Mouse (Mus musculus) embryonic stem cell, embryonic (primary cell): ENCODE results near the gene Phactr2.

ENCODE experiments used
- CTCF ChIA-PET, 4 experiments: fragments of 300-600 bp in 2 of 4; fragments of 350-600 bp in 2 of 4; sonication (Branson Sonifier 250); formaldehyde crosslinking; loops; one replicate each; lab custom pipeline; 2022; ENCODE audit warnings: inconsistent platforms in 2 of 4; lab: Charles Lee
- POLR2A ChIA-PET, 4 experiments: fragments of 300-600 bp in 2 of 4; fragments of 350-600 bp in 2 of 4; sonication (Branson Sonifier 250); formaldehyde crosslinking; loops; one replicate each; lab custom pipeline; 2022; ENCODE audit warnings: antibody characterized with exemption in 4 of 4, inconsistent platforms in 1 of 4; lab: Charles Lee

Gene Phactr2

GRCm38 (mm10) chr10:13323139-13323805, 150.9 kb downstream of the Phactr2 start:
- CTCF ChIA-PET = interaction anchor here in 1 of 4 experiments (0.6 kb wide), 1 partner anchor 295 kb away, joined by 5 read pairs; no protein-coding TSS in a partner anchor
- POLR2A ChIA-PET = interaction anchor here in 3 of 4 experiments (0.5 to 1.6 kb wide), 4 partner anchors 9 to 506 kb away, joined by 3 to 5 read pairs (median 4); no protein-coding TSS in a partner anchor

- ChIA-PET POLR2A (interaction anchor here in 1 of 4 experiments (0.6 kb wide), 1 partner anchor 8 kb away, joined by 5 read pairs; no protein-coding TSS in a partner anchor), CTCF (no interaction called here)
These were observed 159.2 kb downstream of the Phactr2 start for GRCm38 (mm10) chr10:13314999-13315398.

GRCm38 (mm10) chr10:13312576-13312975, 161.6 kb downstream of the Phactr2 start:
- ChIA-PET POLR2A (interaction anchor here in 2 of 4 experiments (0.7 to 1.0 kb wide), 3 partner anchors 13 to 300 kb away, joined by 3 to 5 read pairs (median 3); no protein-coding TSS in a partner anchor), CTCF (interaction anchor here in 1 of 4 experiments (0.6 kb wide), 1 partner anchor 242 kb away, joined by 3 read pairs; no protein-coding TSS in a partner anchor)

GRCm38 (mm10) chr10:13311612-13312011, 162.6 kb downstream of the Phactr2 start:
- CTCF ChIA-PET = interaction anchor here in 1 of 4 experiments (0.6 kb wide), 1 partner anchor 76 kb away, joined by 5 read pairs; no protein-coding TSS in a partner anchor

GRCm38 (mm10) chr10:13310075-13310474, 164.1 kb downstream of the Phactr2 start:
- ChIA-PET CTCF (no interaction called here), POLR2A (interaction anchor here in 1 of 4 experiments (0.9 kb wide), 1 partner anchor 10 kb away, joined by 4 read pairs; no protein-coding TSS in a partner anchor)

More at GRCm38 (mm10) chr10:13311612-13312011, 162.6 kb downstream of the Phactr2 start:
- POLR2A ChIA-PET = interaction anchor here in 1 of 4 experiments (1.0 to 1.1 kb wide), 2 partner anchors 12 to 14 kb away, joined by 3 to 4 read pairs; no protein-coding TSS in a partner anchor

- POLR2A ChIA-PET = no interaction called here
- CTCF ChIA-PET = interaction anchor here in 1 of 4 experiments (0.5 kb wide), 1 partner anchor 204 kb away, joined by 3 read pairs; no protein-coding TSS in a partner anchor
These were observed 169.5 kb downstream of the Phactr2 start for GRCm38 (mm10) chr10:13304641-13305241.

GRCm38 (mm10) chr10:13303271-13304265, 170.6 kb downstream of the Phactr2 start:
- CTCF ChIA-PET = interaction anchor here in 1 of 4 experiments (0.5 kb wide), 1 partner anchor 203 kb away, joined by 3 read pairs; no protein-coding TSS in a partner anchor

GRCm38 (mm10) chr10:13300601-13301000, 173.6 kb downstream of the Phactr2 start:
- CTCF ChIA-PET = interaction anchor here in 1 of 4 experiments (0.6 kb wide), 2 partner anchors 246 to 304 kb away, joined by 4 to 7 read pairs; no protein-coding TSS in a partner anchor
- POLR2A ChIA-PET = interaction anchor here in 1 of 4 experiments (1.1 kb wide), 1 partner anchor 9 kb away, joined by 4 read pairs; no protein-coding TSS in a partner anchor

More at GRCm38 (mm10) chr10:13303271-13304265, 170.6 kb downstream of the Phactr2 start:
- POLR2A ChIA-PET = interaction anchor here in 1 of 4 experiments (0.6 kb wide), 1 partner anchor 101 kb away, joined by 7 read pairs; no protein-coding TSS in a partner anchor

- CTCF ChIA-PET = interaction anchor here in 1 of 4 experiments (0.6 kb wide), 2 partner anchors 245 to 303 kb away, joined by 4 to 7 read pairs; no protein-coding TSS in a partner anchor
- POLR2A ChIA-PET = interaction anchor here in 1 of 4 experiments (1.1 kb wide), 1 partner anchor 10 kb away, joined by 4 read pairs; no protein-coding TSS in a partner anchor
These were observed 174.0 kb downstream of the Phactr2 start for GRCm38 (mm10) chr10:13300196-13300595.

- ChIA-PET POLR2A (no interaction called here), CTCF (no interaction called here)
These were observed 179.3 kb downstream of the Phactr2 start for GRCm38 (mm10) chr10:13294886-13295285.

GRCm38 (mm10) chr10:13292026-13292425, 182.2 kb downstream of the Phactr2 start:
- ChIA-PET POLR2A (no interaction called here), CTCF (no interaction called here)

GRCm38 (mm10) chr10:13289252-13289961, 184.8 kb downstream of the Phactr2 start:
- ChIA-PET CTCF (no interaction called here), POLR2A (interaction anchor here in 1 of 4 experiments (0.6 kb wide), 1 partner anchor 79 kb away, joined by 6 read pairs; no protein-coding TSS in a partner anchor)

- ChIA-PET CTCF (no interaction called here), POLR2A (interaction anchor here in 1 of 4 experiments (0.7 kb wide), 1 partner anchor 162 kb away, joined by 3 read pairs; no protein-coding TSS in a partner anchor)
These were observed 185.9 kb downstream of the Phactr2 start for GRCm38 (mm10) chr10:13288296-13288695.

- CTCF ChIA-PET = no interaction called here
- POLR2A ChIA-PET = no interaction called here
These were observed 190.8 kb downstream of the Phactr2 start for GRCm38 (mm10) chr10:13283441-13283840.

- ChIA-PET POLR2A (no interaction called here), CTCF (no interaction called here)
These were observed 193.8 kb downstream of the Phactr2 start for GRCm38 (mm10) chr10:13280298-13280853.

- POLR2A ChIA-PET = no interaction called here
- CTCF ChIA-PET = interaction anchor here in 1 of 4 experiments (0.5 kb wide), 1 partner anchor 1276 kb away, joined by 3 read pairs; no protein-coding TSS in a partner anchor
These were observed 197.9 kb downstream of the Phactr2 start for GRCm38 (mm10) chr10:13276298-13276697.

- POLR2A ChIA-PET = no interaction called here
These were observed 199.1 kb downstream of the Phactr2 start for GRCm38 (mm10) chr10:13275152-13275551.

More at GRCm38 (mm10) chr10:13275152-13275551, 199.1 kb downstream of the Phactr2 start:
- CTCF ChIA-PET = no interaction called here
